Mouse (Mus musculus) testis, postnatal 14 days (tissue): ENCODE results near the gene Agap1.

ENCODE experiments used
- DNase-seq: peaks from one replicate; pipeline ENCODE4 v3.0.0; 2021; ENCODE audit warnings: low spot score

Gene Agap1

GRCm38 (mm10) chr1:89576985-89577384 lies 122.4 kb downstream of the Agap1 start:
- peak; percentile 29 for DNase-seq

GRCm38 (mm10) chr1:89580031-89580998 lies 125.7 kb downstream of the Agap1 start:
- peak; percentile 65 for DNase-seq

GRCm38 (mm10) chr1:89580999-89581765 lies 126.6 kb downstream of the Agap1 start:
- DNase-seq = peak; percentile 37

- no peak for DNase-seq
These were observed 127.1 kb downstream of the Agap1 start for GRCm38 (mm10) chr1:89581766-89582125.

GRCm38 (mm10) chr1:89583369-89583768 lies 128.8 kb downstream of the Agap1 start:
- no peak for DNase-seq

GRCm38 (mm10) chr1:89586991-89587683 lies 132.5 kb downstream of the Agap1 start:
- DNase-seq = no peak

GRCm38 (mm10) chr1:89588154-89588553 lies 133.5 kb downstream of the Agap1 start:
- DNase-seq = no peak

- DNase-seq = no peak
These were observed 136.4 kb downstream of the Agap1 start for GRCm38 (mm10) chr1:89590994-89591393.

- no peak for DNase-seq
These were observed 138.6 kb downstream of the Agap1 start for GRCm38 (mm10) chr1:89593219-89593618.

- no peak for DNase-seq
These were observed 140.4 kb downstream of the Agap1 start for GRCm38 (mm10) chr1:89594999-89595398.

GRCm38 (mm10) chr1:89595421-89595820 lies 140.8 kb downstream of the Agap1 start:
- DNase-seq = no peak

GRCm38 (mm10) chr1:89596223-89596622 lies 141.6 kb downstream of the Agap1 start:
- no peak for DNase-seq

- DNase-seq = no peak
These were observed 144.3 kb downstream of the Agap1 start for GRCm38 (mm10) chr1:89598906-89599305.

- DNase-seq = no peak
These were observed 145.6 kb downstream of the Agap1 start for GRCm38 (mm10) chr1:89599983-89600741.

GRCm38 (mm10) chr1:89601349-89601748 lies 146.7 kb downstream of the Agap1 start:
- no peak for DNase-seq

- no peak for DNase-seq
These were observed 148.3 kb downstream of the Agap1 start for GRCm38 (mm10) chr1:89602879-89603278.

- no peak for DNase-seq
These were observed 152.0 kb downstream of the Agap1 start for GRCm38 (mm10) chr1:89606612-89607011.

GRCm38 (mm10) chr1:89608766-89609165 lies 154.2 kb downstream of the Agap1 start:
- no peak for DNase-seq

GRCm38 (mm10) chr1:89609964-89610363 lies 155.4 kb downstream of the Agap1 start:
- no peak for DNase-seq

- DNase-seq = no peak
These were observed 156.9 kb downstream of the Agap1 start for GRCm38 (mm10) chr1:89611521-89611920.

GRCm38 (mm10) chr1:89613234-89613870 lies 158.7 kb downstream of the Agap1 start:
- no peak for DNase-seq
